Mouse (Mus musculus) spleen, adult 2 months (tissue): ENCODE data around the gene E030018B13Rik.

Experiments
- CTCF ChIP-seq: fragments of 200-500 bp; IDR thresholded peaks from 2 replicates; pipeline ENCODE4 v1.5.1; 2011; ENCODE audit warnings: mild to moderate bottlenecking, inconsistent platforms; ENCODE audit not compliant: insufficient read depth, insufficient read length, insufficient replicate concordance; ENCODE audit errors: extremely low read depth
- POLR2A ChIP-seq: fragments of 200-500 bp; IDR thresholded peaks from 2 replicates; pipeline ENCODE4 v1.6.1; 2011; ENCODE audit warnings: low read depth, low read length, inconsistent platforms

- TF ChIP-seq CTCF (no peak), POLR2A (no peak)
Observed at GRCm38 (mm10) chr7:63877610-63878009, 39.0 kb upstream of the E030018B13Rik start.
